Mouse (Mus musculus): ENCODE results near the gene Muc15.

- no peak for TF ChIP-seq RCOR1 (conservative IDR thresholded peaks at IDR 0.05; ENCODE audit: low read depth, low read length)
- TF ChIP-seq CTCF (conservative IDR thresholded peaks at IDR 0.05 in 1 of 2, IDR thresholded peaks at IDR 0.05 in 1 of 2; ENCODE audit: low read depth in 2 of 2, low read length in 2 of 2), result no peak
- TF ChIP-seq ZNF384 (IDR thresholded peaks at IDR 0.05; ENCODE audit: low read depth, low read length), result no peak
- TF ChIP-seq POLR2AphosphoS2 (IDR thresholded peaks at IDR 0.05; ENCODE audit: low read depth, low read length), result no peak
- TF ChIP-seq BHLHE40 (IDR thresholded peaks at IDR 0.05; ENCODE audit: low read depth, low read length), result no peak
- no peak for TF ChIP-seq POLR2A (IDR thresholded peaks at IDR 0.05; ENCODE audit: low read depth, low read length)
- TF ChIP-seq E2F4 (IDR thresholded peaks at IDR 0.05; ENCODE audit: insufficient replicate concordance, low read depth, low read length), result no peak
- no peak for TF ChIP-seq CHD1 (IDR thresholded peaks at IDR 0.05; ENCODE audit: low read depth, low read length)
- TF ChIP-seq ZC3H11A (IDR thresholded peaks at IDR 0.05; ENCODE audit: low read depth, low read length), result no peak
Observed at GRCm38 (mm10) chr2:110710055-110710720, 11.0 kb upstream of the Muc15 start.

Measured in CH12.LX (cell line).